Mouse (Mus musculus): ENCODE measurements around the gene Rbm11. TPM values are rescaled to one million over a fixed set of nuclear protein-coding genes. Genes with fewer than 3 reads are reported as not detected.

Rbm11 gene
- total RNA-seq (2014; fragmentation: Nextera tagmentation): not detected in 2 replicates
- 0.30 TPM in 1 of 2 replicates, not detected in the other for total RNA-seq (2017)

- peak; percentile 95 for ATAC-seq (replicated peaks; ENCODE audit: poor library complexity, severe bottlenecking)
Measured at GRCm38 (mm10) chr16:75592671-75593500, at the start of gene Rbm11. TSS of gene Rbm11 (plus strand) at chr16:75592844.

- ATAC-seq (replicated peaks; ENCODE audit: poor library complexity, severe bottlenecking): peak; percentile 59; the same call in 1 of the 2 replicates
Measured at GRCm38 (mm10) chr16:75545310-75545709, 47.3 kb upstream of the Rbm11 start.

GRCm38 (mm10) chr16:75562910-75563309, 29.7 kb upstream of the Rbm11 start:
- ATAC-seq (replicated peaks; ENCODE audit: poor library complexity, severe bottlenecking): no peak

- no peak for ATAC-seq (replicated peaks; ENCODE audit: poor library complexity, severe bottlenecking)
Measured at GRCm38 (mm10) chr16:75582279-75582678, 10.4 kb upstream of the Rbm11 start.

GRCm38 (mm10) chr16:75585961-75586360, 6.7 kb upstream of the Rbm11 start, which contains the start of gene Lipi:
TSS of gene Lipi (minus strand) at chr16:75586061.
- ATAC-seq (replicated peaks; ENCODE audit: poor library complexity, severe bottlenecking): no peak

- ATAC-seq (replicated peaks; ENCODE audit: poor library complexity, severe bottlenecking): peak; percentile 50
Measured at GRCm38 (mm10) chr16:75586466-75586865, 6.2 kb upstream of the Rbm11 start.

- 0 out of 2 replicates have a peak, but pooled peaks have one; percentile 15 for ATAC-seq (replicated peaks; ENCODE audit: poor library complexity, severe bottlenecking)
Measured at GRCm38 (mm10) chr16:75593501-75594183, 998 bp downstream of the Rbm11 start.

GRCm38 (mm10) chr16:75606415-75606814, 13.8 kb downstream of the Rbm11 start:
- no peak for ATAC-seq (replicated peaks; ENCODE audit: poor library complexity, severe bottlenecking)

- ATAC-seq (replicated peaks; ENCODE audit: poor library complexity, severe bottlenecking): peak; percentile 93
Measured at GRCm38 (mm10) chr16:75612561-75612960, 19.9 kb downstream of the Rbm11 start.

GRCm38 (mm10) chr16:75617651-75618349, 25.2 kb downstream of the Rbm11 start:
- ATAC-seq (replicated peaks; ENCODE audit: poor library complexity, severe bottlenecking): peak; percentile 92

GRCm38 (mm10) chr16:75627862-75628261, 35.2 kb downstream of the Rbm11 start:
- no peak for ATAC-seq (replicated peaks; ENCODE audit: poor library complexity, severe bottlenecking)

Other genes starting within 250 kb of the Rbm11 start
- gene Lipi, start 6.8 kb upstream of the Rbm11 start, total RNA-seq (2014; fragmentation: Nextera tagmentation): not detected in 2 replicates
- gene Lipi, start 6.8 kb upstream of the Rbm11 start, total RNA-seq (2017): not detected in 2 replicates
- 22.6 and 27.6 TPM in 2 replicates for gene Hspa13, start 174.3 kb downstream of the Rbm11 start, total RNA-seq (2014; fragmentation: Nextera tagmentation)
- gene Hspa13, start 174.3 kb downstream of the Rbm11 start, total RNA-seq (2017): 54.0 and 59.1 TPM in 2 replicates